Mouse (Mus musculus): ENCODE results near the gene 1700023F06Rik.

1700023F06Rik gene

DNA sequence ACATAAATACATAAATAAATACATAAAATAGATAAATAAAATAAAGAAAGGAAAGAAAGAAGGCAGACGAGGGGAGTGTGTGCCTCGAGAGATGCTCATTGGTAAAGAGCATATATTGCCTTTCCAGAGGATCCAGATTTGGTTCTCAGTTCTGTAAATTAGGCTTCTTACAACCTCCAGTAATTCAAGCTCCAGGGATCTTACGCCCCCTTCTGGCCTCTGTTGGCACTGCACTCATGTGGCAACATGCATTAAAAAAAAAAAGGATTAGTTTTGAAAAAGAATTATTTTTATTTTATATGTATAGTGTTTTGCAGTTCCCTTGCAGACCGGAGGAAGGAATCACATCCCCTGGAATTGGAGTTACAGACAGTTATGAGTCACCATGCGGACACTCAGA is 46.2 kb downstream of the 1700023F06Rik start:
- no peak for DNase-seq (ENCODE audit: low spot score)

DNA sequence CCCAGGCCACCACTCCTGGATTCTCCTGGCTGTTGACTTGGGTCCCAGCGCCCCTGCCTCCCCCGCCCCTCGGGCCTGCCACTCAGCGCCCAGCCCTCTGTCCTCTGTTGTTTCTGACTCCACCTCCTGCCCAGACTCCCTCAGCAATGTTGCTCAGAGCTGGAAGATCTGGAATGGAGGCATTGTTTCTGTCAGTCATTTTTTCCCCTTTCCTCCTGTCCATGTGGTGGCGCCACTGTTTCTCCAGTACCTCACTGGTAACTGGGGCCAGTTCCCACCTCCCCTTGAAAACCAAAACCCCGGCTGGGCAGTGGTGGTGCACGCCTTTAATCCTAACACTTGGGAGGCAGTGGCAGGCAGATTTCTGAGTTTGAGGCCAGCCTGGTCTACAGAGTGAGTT is 46.9 kb downstream of the 1700023F06Rik start:
- no peak for DNase-seq (ENCODE audit: low spot score)

DNA sequence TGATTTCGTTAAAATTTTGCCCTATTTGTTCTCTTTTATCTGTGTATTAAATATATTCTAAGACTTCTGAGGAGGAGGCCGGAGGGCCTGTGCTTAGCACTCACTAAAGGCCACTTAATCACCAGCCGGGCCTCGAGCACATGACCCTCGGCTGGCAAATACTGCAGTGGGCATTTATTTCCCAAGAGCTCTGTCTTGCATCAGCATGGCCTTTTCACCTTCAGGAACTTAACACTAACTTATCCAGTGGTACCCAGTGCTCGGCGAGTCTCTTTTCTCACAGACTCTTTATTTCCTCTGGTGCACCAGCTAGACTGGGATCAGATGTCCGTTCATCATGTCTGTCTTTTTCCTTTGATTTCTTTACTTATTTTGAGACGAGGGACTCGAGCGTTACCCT is 47.6 kb downstream of the 1700023F06Rik start:
- DNase-seq (ENCODE audit: low spot score) = no peak

DNA sequence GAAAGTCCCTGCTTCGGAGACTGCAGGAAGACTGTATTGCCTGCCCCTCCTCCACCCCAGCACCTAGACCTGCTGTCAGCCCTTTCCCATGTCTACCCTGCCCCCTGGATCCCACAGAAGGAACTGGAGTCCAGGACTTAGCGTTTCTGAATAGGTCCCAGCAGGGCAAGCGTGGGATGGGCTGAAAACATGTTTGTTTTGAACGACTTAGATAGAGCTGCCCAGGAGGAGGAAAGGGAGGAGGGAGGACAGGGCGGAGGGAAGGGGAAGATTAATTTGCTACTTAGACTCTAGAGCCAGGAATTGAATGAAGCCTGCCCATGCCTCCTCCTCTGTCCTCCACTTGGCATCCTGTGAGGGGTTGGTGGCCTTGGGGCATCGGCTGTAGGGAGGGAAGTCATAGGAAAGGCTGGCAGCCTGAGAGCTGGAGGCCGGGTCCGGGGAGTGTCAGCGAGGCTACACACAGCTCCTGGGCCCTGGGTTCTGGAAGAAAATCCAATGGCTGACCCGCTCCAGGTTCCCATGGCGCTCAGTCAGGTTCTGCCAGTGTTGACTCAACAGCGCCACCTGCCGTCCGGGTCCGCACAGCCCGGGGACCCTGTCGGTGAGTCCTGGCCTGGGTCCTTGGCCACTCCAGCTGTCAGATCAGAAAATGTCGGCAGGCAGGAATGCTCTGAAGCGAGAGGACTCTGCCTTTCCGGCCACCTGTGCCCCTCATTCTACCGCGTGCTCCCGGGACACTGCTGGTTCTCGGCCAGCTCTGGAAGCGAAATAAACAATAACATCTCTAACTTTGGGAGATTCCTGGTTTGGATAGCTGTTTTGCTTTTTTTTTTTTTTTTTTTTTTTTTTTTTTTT is 49.5 kb downstream of the 1700023F06Rik start:
- peak; percentile 96 for DNase-seq (ENCODE audit: low spot score)

DNA sequence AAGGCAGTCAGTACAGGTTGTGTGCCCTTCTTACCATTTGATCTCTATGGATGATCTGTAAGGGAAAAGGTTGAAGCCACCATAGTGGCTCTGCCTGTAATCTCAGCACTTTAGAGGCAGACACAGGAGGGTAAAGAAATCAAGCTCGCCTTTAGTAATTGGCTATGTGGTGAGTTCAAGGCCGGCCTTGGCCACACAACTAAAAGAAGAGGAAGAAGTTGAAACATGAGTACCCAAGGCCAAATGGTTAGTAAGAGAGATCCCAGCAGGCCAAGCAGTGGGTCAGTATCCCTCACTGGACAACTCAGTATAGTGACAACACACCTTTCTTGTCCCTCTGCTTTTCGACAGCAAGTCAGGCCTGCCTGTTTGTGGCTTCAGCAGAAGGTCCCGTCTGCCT is 58.6 kb downstream of the 1700023F06Rik start:
- DNase-seq (ENCODE audit: low spot score) = no peak
